Mouse (Mus musculus): ENCODE results near the gene Ptger1.
A peak's percentile ranks its signal among the peaks of the same experiment; 100 is the strongest.

Ptger1 gene

DNA sequence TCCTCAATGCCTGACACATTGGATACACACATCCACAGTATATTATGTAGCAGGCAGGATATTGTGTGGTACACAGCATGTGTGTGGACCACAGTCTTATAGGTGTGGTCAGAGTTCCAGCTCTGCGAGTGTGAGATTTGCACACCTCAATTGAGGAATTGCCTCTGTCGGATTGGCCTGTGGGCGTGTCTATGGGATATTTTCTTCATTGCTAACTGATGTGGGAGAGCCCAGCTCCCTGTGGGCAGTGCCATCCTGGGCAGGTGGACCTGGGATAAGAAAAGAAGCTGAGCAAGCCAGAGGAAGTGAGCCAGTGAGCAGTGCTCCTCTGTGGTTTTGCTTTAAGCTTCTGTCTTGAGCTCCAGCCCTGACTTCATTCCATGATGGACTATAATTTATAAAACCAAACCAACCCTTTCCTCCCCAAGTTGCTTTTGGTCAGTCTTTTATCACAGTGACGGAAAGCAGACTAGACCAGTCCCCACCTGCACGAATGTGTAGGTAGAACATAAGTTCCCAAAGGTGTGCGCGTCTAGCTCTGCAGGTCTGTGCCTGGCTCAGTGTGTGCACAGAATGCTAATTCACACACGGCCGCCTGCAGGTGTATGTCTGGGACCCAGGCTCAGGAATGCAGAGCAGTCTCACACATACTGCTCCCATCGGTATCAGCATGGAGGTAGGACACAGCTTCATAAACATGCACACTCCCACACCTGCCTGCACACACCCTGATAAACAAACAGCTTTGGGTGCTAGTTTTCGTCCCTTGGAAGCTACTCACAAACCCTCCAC lies 28.1 kb downstream of the Ptger1 start:
- DNase-seq (ENCODE audit: extremely low read depth, insufficient read length, low spot score), result no peak

- DNase-seq (ENCODE audit: extremely low read depth, insufficient read length, low spot score), result no peak
These were observed 29.1 kb downstream of the Ptger1 start for GRCm38 (mm10) chr8:83695351-83696106.

- peak; percentile 65 for DNase-seq (ENCODE audit: extremely low read depth, insufficient read length, low spot score)
These were observed 31.1 kb downstream of the Ptger1 start for GRCm38 (mm10) chr8:83697374-83698220.

GRCm38 (mm10) chr8:83698291-83698660 lies 31.8 kb downstream of the Ptger1 start:
- peak; percentile 42 for DNase-seq (ENCODE audit: extremely low read depth, insufficient read length, low spot score)

DNA sequence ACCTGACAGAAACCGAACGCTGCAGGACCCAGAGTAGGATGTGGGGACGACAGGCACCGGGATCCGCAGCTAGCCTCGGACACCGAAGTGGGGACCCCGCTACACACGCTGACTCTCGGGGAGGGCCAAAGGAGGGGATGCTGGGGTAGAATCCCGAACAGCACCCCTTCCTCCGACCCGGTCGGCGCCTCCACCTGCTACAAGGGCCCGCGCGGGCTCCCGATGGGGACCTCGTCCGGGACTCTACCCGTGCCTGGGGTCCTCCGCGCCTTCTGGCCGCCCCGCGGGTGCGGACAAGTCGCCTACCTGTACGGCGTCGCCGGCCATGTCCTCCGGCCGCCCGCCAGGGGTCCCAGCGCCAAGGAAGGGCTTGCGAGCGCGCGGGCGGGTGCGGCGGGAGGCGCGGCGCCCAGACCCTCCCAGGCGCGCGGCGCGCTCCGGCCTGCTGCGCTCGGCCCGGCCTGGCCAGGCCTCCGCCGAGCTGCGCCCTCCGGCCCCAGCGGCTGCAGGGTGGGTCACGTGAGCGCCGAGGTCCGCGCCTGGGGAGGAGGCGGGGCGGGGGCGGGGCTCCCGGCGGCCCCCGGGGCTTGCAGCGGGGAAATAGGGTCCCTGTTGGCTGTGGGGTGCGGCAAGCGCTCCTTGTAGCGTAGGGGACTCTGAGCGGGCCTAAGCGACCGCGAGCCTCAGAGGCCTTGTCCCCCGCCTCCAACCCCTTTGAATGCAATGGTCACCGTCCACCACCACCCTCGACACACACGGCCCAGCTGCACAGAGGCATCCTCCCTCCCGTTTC lies 32.4 kb downstream of the Ptger1 start, which contains the start of gene Pkn1:
TSS of gene Pkn1 (minus strand) at position 519 of the 793 bp plus-strand sequence.
- DNase-seq (ENCODE audit: extremely low read depth, insufficient read length, low spot score), result peak; percentile 82

DNA sequence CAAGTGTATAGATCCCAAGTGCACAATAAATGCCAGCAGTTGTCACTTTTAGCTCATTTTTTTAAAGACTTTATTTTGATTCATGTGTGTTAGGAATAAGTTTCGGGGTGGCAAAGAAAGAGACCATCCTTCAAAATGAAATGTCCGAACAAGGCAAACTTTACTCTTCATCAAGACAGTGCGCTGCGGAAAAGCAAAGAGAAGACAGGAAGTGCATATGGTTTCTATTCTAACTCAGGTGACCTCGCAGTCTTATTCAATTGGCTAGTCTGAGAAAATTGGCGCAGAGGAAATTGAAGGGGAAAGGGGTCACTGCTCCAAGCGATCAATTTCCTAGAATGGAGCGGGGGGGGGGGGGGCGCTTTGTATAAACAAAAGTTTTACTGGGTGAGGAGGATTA lies 33.1 kb downstream of the Ptger1 start:
- no peak for DNase-seq (ENCODE audit: extremely low read depth, insufficient read length, low spot score)

DNA sequence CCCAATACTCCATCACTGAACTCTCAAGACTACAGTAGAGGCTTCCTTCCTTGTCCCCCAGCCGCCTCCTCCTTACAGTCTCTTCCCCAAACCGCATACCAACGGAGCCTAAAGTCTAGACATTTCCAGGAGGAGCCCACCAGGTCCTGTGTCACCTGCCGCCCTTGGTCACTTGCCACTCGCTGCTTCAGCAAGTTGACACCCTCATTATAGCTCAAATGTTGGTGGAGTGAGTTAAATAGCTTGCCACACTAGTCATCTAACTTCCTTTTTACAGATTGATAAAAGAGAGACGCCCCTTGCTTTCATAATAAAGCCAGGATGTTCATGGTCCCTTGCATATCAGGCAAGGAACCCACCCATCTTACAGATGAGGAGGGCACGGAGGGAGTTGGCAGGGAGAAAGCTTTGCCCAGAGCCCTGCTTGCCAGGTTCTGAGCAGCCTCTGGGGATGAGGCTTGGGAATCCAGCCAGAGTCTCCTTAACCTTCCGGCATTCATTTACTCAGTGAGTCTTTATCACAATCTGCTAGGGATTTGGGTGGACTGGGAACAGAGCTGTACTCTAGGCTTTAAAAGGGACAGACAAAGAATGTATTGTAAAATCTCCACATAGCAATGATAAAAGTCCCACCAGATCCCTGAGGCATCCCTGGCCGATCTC lies 34.1 kb downstream of the Ptger1 start:
- DNase-seq (ENCODE audit: extremely low read depth, insufficient read length, low spot score), result no peak

- DNase-seq (ENCODE audit: extremely low read depth, insufficient read length, low spot score), result no peak
These were observed 36.9 kb downstream of the Ptger1 start for GRCm38 (mm10) chr8:83703426-83703825.

DNA sequence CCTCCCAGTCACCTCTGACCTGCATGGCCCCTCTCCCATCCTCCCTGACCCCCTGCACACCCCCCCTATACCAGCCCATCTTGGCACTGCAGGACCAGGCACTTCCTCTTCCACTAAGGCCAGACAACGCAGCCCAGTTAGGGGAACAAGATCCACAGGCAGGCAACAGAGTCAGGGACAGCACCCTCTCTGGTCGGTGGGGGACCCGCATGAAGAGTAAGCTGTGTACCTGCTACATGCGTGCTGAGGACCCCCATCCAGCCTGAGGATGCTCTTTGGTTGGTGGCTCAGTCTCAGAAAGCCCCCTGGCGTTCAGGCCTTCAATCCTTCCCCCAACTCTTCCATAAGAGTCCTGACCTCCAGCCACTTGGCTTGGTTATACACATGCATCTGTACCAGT lies 39.9 kb downstream of the Ptger1 start:
- DNase-seq (ENCODE audit: extremely low read depth, insufficient read length, low spot score), result no peak

- DNase-seq (ENCODE audit: extremely low read depth, insufficient read length, low spot score), result no peak
These were observed 41.1 kb downstream of the Ptger1 start for GRCm38 (mm10) chr8:83707554-83707953.

DNA sequence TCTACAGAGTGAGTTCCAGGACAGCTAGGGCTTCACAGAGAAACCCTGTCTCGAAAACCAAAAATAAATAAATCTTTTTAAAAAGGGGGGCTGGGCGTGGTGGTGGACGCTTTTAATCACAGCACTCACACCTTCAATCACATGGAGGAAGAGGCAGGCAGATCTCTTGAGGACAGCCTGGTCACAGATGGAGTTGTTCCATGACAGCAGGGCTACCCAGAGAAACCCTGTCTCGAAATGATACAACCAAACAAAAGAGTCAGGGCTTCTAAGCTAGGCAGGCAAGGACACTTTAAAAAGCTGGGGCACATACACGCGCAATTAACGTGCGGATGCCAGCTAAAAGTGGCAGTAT lies 48.2 kb downstream of the Ptger1 start:
- no peak for DNase-seq (ENCODE audit: extremely low read depth, insufficient read length, low spot score)

GRCm38 (mm10) chr8:83715031-83715690 lies 48.7 kb downstream of the Ptger1 start, which contains the start of gene Ddx39:
Gene Ddx39, plus strand, starts transcription at chr8:83715177.
- DNase-seq (ENCODE audit: extremely low read depth, insufficient read length, low spot score), result peak; percentile 94

DNA sequence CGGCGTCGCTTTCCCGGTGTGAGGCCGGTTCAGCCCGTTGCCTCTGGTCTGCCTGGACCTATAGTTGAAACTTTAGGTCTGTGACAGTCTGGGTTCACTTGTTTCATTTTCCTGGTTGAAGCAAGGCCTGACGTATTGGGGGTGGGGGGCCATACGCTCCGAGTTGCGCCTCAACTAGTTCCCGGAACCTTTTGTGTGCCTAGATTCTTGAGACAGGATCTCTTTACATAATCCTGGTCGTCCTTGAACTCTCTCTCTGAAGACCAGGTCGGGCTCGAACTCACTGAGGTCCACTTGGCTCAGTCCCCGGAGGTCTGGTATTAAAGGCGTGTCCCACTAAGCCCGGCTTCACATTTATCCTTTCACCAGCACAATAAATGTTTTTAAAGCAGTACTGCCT lies 49.3 kb downstream of the Ptger1 start:
- DNase-seq (ENCODE audit: extremely low read depth, insufficient read length, low spot score), result no peak

DNA sequence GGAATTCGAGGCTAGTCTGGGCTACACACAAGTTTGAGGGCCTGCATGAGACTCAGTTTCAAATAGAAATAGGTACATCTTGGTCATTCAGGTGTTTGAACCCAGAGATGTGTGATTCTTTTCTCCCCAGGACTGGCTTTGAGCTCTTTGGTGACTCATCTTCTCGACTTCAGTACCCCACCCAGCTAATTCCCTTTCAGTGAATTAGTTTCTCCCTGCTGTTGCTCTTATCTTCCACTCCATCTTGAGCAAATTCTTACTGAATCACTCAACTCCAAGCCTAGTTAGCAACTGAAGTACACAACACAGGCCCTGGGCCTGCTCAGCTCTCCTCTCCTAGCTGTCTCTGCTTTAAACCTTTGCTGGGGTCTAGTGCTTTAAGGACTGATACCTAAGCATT lies 50.1 kb downstream of the Ptger1 start:
- DNase-seq (ENCODE audit: extremely low read depth, insufficient read length, low spot score), result no peak

- no peak for DNase-seq (ENCODE audit: extremely low read depth, insufficient read length, low spot score)
These were observed 52.6 kb downstream of the Ptger1 start for GRCm38 (mm10) chr8:83719048-83719447.

DNA sequence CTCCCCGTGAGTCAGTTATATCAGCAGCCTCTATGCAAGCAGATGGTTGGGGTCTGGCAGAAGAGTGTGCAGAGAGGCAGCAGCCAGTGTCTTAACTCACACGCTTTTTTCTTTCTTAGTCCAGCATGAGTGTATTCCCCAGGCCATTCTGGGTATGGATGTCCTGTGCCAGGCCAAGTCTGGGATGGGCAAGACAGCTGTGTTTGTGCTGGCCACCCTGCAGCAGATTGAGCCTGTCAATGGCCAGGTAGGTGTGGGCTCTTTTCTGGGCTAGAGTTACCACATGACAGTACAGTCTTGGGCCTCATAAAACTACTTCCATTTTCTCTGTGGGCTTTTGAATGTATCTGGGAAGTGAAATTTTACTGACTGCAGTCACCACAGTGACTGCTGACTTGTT lies 53.2 kb downstream of the Ptger1 start:
- no peak for DNase-seq (ENCODE audit: extremely low read depth, insufficient read length, low spot score)

DNA sequence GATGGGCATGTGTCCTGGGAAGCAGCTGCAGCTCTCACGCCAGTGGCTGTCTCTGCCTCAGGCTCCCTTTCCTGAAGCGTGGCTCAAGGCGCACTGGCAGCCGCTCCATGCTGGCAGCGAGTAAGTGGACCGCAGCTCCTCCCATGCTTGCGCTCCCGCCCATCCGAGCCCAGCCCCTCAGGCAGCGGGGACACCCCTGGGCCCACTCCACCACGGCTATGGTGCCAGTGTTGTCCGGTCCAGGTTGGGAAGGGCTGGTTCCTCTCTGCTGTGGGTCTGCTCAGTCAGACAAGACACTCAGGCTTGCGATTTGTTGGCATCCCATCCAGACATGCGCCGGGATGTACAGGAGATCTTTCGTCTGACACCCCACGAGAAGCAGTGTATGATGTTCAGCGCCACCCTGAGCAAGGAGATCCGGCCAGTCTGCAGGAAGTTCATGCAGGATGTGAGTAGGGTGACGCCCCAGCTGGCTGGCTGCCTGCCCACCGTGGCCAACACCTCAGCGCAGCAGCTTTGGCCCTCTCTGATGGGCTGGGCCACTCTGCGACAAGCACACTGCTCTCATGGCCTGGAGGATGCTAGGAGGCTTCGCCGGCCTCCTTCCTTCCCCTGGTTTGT lies 55.0 kb downstream of the Ptger1 start:
- DNase-seq (ENCODE audit: extremely low read depth, insufficient read length, low spot score), result no peak
